Mouse (Mus musculus) cerebellum, adult 2 months (tissue): ENCODE data around the gene Plxnb1.

Experiments
- CTCF ChIP-seq: fragments of 200-500 bp; IDR thresholded peaks from 2 replicates; pipeline ENCODE4 v1.5.1; 2011; ENCODE audit warnings: low read depth, mild to moderate bottlenecking, control low read depth, low read length, moderate library complexity, borderline replicate concordance; ENCODE audit not compliant: insufficient read depth
- POLR2A ChIP-seq: fragments of 200-500 bp; IDR thresholded peaks from 2 replicates; pipeline ENCODE4 v1.6.1; 2011; ENCODE audit warnings: low read length, control low read depth, borderline replicate concordance; ENCODE audit not compliant: insufficient read depth

DNA sequence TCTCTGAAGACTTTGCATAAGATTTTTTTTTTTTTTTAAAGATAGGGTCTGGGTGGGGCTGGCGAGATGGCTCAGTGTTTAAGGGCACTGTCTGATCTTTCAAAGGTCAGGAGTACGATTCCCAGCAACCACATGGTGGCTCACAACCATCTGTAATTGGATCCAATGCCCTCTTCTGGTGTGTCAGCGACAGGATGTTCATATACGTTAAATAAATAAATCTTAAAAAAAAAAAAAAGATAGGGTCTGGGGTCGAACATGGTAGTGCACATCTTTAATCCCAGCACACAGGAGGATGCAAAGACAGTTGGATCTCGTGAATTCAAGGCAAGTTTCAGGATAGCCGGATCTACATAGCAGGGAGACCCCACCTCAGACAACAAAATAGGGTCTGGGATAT lies 45.9 kb upstream of the Plxnb1 start:
- no peak for TF ChIP-seq CTCF
- TF ChIP-seq POLR2A = no peak
